Mouse (Mus musculus) heart, postnatal 10 days (tissue): Measurements from ENCODE around the gene Fkbp3. TPM values are rescaled to one million over a fixed set of nuclear protein-coding genes. Genes with fewer than 3 reads are reported as not detected.

ENCODE experiments used
- DNase-seq, 2 experiments: peaks; one replicate each; pipeline ENCODE4 v3.0.0; 2021
- intact Hi-C: fragments of 180-260 bp; cut with DNase I; formaldehyde crosslinking; loops from one replicate; pipeline ENCODE4 v1.15.1; 2025
- total RNA-seq, 2 experiments: library from RNA; stranded (reverse); gene quantifications; 2 replicates each; pipeline ENCODE4 v1.2.3; 2021

Gene Fkbp3
- total RNA-seq, 2 experiments from 2014 or later: 197 to 228 TPM

- DNase-seq: peak; percentile 8 to 23
Measured at GRCm38 (mm10) chr12:65036892-65037545, 36.8 kb downstream of the Fkbp3 start.

GRCm38 (mm10) chr12:65036190-65036870 is 37.5 kb downstream of the Fkbp3 start, which contains the start of gene Prpf39:
Prpf39 (plus strand) TSS chr12:65036333.
- DNase-seq: peak; percentile 94 to 95
- intact Hi-C loops: loop anchor here (5.0 kb wide), 2 partner anchors 36 to 69 kb away; partner anchors contain the start of genes Fkbp3, Klhl28 and Togaram1

More at GRCm38 (mm10) chr12:65036892-65037545, 36.8 kb downstream of the Fkbp3 start:
- intact Hi-C loops: loop anchor here (5.0 kb wide), 2 partner anchors 35 to 70 kb away; partner anchors contain the start of genes Fkbp3, Klhl28 and Togaram1

- no peak for DNase-seq
- intact Hi-C loops: loop anchor here (5.0 kb wide), 2 partner anchors 36 to 69 kb away; partner anchors contain the start of genes Fkbp3, Klhl28 and Togaram1
Measured at GRCm38 (mm10) chr12:65035839-65036189, 38.0 kb downstream of the Fkbp3 start.

- intact Hi-C loops: no loop called here
- DNase-seq: no peak
Measured at GRCm38 (mm10) chr12:65022842-65023241, 51.0 kb downstream of the Fkbp3 start.

Other genes with a start within 250 kb of the Fkbp3 start
- 1 to 10 TPM; 3.2 to 5.2 TPM for gene Gm527, start 156.1 kb downstream of the Fkbp3 start, total RNA-seq
- gene Klhl28, start 108.5 kb downstream of the Fkbp3 start, total RNA-seq: 10 to 100 TPM; 13.4 to 14.5 TPM
- 10 to 100 TPM; 18.3 to 19.2 TPM for gene Togaram1, start 108.2 kb downstream of the Fkbp3 start, total RNA-seq
- 10 to 100 TPM; 19.5 to 20.2 TPM for gene Prpf39, start 37.7 kb downstream of the Fkbp3 start, total RNA-seq
- gene Fancm, start 1.6 kb upstream of the Fkbp3 start, total RNA-seq: 1 to 10 TPM; 6.5 to 7.2 TPM
- gene Mis18bp1, start 98.6 kb upstream of the Fkbp3 start, total RNA-seq: 1 to 10 TPM; 3.9 to 4.4 TPM
- gene Wdr20rt, start 151.5 kb upstream of the Fkbp3 start, total RNA-seq: not detected